In genomic region chr15:80014031-80014320, GRCm38 (mm10) we compare ENCODE assay signal across 9 mouse cellular contexts. TPM values are rescaled to one million over a fixed set of nuclear protein-coding genes. Genes with fewer than 3 reads are reported as not detected.
A peak's percentile ranks its signal among the peaks of the same experiment; 100 is the strongest.
DNase-seq lines count a peak whose midpoint lies in the region; ATAC-seq and TF ChIP-seq lines count a peak whose summit lies in the region.
"Had no signal": no experiment of that assay in that cellular context is flagged by ENCODE, and none has a peak within 500 bp of the region (broad histone marks: within the 10 kb centered on the region; RNA-seq: fewer than 3 reads in every experiment).

No protein-coding gene starts in this region.

- peak overlapping the region; percentile 85 for H3K9ac ChIP-seq in heart, embryonic 13.5 days
- peak overlapping the region; percentile 71 for H3K9ac ChIP-seq in forebrain, embryonic 14.5 days (ENCODE audit: low read length)
- H3K9ac ChIP-seq in liver, embryonic 14.5 days (replicated peaks): no peak overlapping the region

- no peaks in the 10 kb centered on the region for H3K9me3 ChIP-seq in heart, embryonic 13.5 days
- no peaks in the 10 kb centered on the region for H3K9me3 ChIP-seq in E14TG2a.4 (ENCODE audit: low read length)
- H3K9me3 ChIP-seq in forebrain, embryonic 14.5 days (replicated peaks; ENCODE audit: control insufficient read depth, low read length): no peaks in the 10 kb centered on the region
- H3K9me3 ChIP-seq in liver, embryonic 14.5 days (ENCODE audit: control insufficient read depth, low read length): no peaks in the 10 kb centered on the region

- no peak for TF ChIP-seq CTCF in E14TG2a.4 (conservative IDR thresholded peaks at IDR 0.05; ENCODE audit: low read length)
- TF ChIP-seq CTCF in liver, embryonic 14.5 days (IDR thresholded peaks at IDR 0.05; ENCODE audit: low read depth): no peak

- peaks cover 80% of the 10 kb centered on the region for H3K27me3 ChIP-seq in heart, embryonic 13.5 days (replicated peaks)
- H3K27me3 ChIP-seq in E14TG2a.4 (ENCODE audit: insufficient read depth, low read length): peaks cover 33% of the 10 kb centered on the region
- peaks cover 48% of the 10 kb centered on the region for H3K27me3 ChIP-seq in forebrain, embryonic 14.5 days (replicated peaks; ENCODE audit: control insufficient read depth, insufficient read depth, low read length)
- H3K27me3 ChIP-seq in liver, embryonic 14.5 days (ENCODE audit: control insufficient read depth, insufficient read depth, low read length): peaks cover 54% of the 10 kb centered on the region

- no peak for ATAC-seq in heart, embryonic 13.5 days (ENCODE audit: extremely low read depth, insufficient number of reproducible peaks, low FRiP score, low TSS enrichment)
- no peak for ATAC-seq in forebrain, embryonic 14.5 days
- ATAC-seq in liver, embryonic 14.5 days (ENCODE audit: insufficient read depth): no peak
- ATAC-seq in inflammation-experienced regulatory T-cells, adult 6 months: no peak

- H3K27ac ChIP-seq in heart, embryonic 13.5 days (replicated peaks): peak overlapping the region; percentile 40; the same call in 1 of the 2 replicates
- no peak overlapping the region for H3K27ac ChIP-seq in forebrain, embryonic 14.5 days (ENCODE audit: low read depth, low read length)
- no peak overlapping the region for H3K27ac ChIP-seq in liver, embryonic 14.5 days

- peak overlapping the region; percentile 96 for H3K4me2 ChIP-seq in heart, embryonic 13.5 days
- peak overlapping the region; percentile 96 for H3K4me2 ChIP-seq in forebrain, embryonic 14.5 days (ENCODE audit: low read length)
- H3K4me2 ChIP-seq in liver, embryonic 14.5 days (ENCODE audit: low read depth): peak overlapping the region; percentile 60

- no peak for DNase-seq in heart, adult 8-10 months (ENCODE audit: low spot score)
- no peak for DNase-seq in forebrain, embryonic 14.5 days (ENCODE audit: low spot score)
- DNase-seq in liver, embryonic 14.5 days (ENCODE audit: low read depth in 3 of 3, low spot score in 3 of 3): no peak
- no peak for DNase-seq in adrenal gland, postnatal 25 days
- DNase-seq in cerebellum, adult 11 months: no peak

- under 1% methylated on average over 37 of the region's 37 CpGs for WGBS in heart, embryonic 13.5 days
- under 1% methylated on average over 32 of the region's 37 CpGs for WGBS in forebrain, embryonic 14.5 days
- WGBS in liver, embryonic 14.5 days (ENCODE audit: insufficient replicate concordance): 1% methylated on average over 37 of the region's 37 CpGs

- no peak for TF ChIP-seq EP300 in liver, embryonic 14.5 days (IDR thresholded peaks at IDR 0.05; ENCODE audit: low read depth)

- H3K4me1 ChIP-seq in heart, embryonic 13.5 days: peaks cover 43% of the 10 kb centered on the region
- peaks cover 58% of the 10 kb centered on the region for H3K4me1 ChIP-seq in E14TG2a.4 (replicated peaks; ENCODE audit: low read depth, low read length)
- peaks cover 14% of the 10 kb centered on the region; the same call in 1 of the 2 replicates for H3K4me1 ChIP-seq in forebrain, embryonic 14.5 days (ENCODE audit: control insufficient read depth, insufficient read depth, low read length)
- 0 out of 4 replicates have a peak, but pooled peaks cover 0 to 1% of the 10 kb centered on the region in 2 experiments for H3K4me1 ChIP-seq in liver, embryonic 14.5 days (replicated peaks; ENCODE audit: control insufficient read depth in 2 of 2, insufficient read depth in 2 of 2, low read length in 1 of 2)

- H3K36me3 ChIP-seq in heart, embryonic 13.5 days: no peaks in the 10 kb centered on the region
- H3K36me3 ChIP-seq in E14TG2a.4 (ENCODE audit: insufficient read depth, low read length): no peaks in the 10 kb centered on the region
- H3K36me3 ChIP-seq in forebrain, embryonic 14.5 days (ENCODE audit: control insufficient read depth, insufficient read depth, low read length): no peaks in the 10 kb centered on the region
- H3K36me3 ChIP-seq in liver, embryonic 14.5 days (replicated peaks; ENCODE audit: control insufficient read depth, insufficient read depth, low read depth): no peaks in the 10 kb centered on the region

- peak overlapping the region; percentile 67 for H3K4me3 ChIP-seq in heart, embryonic 13.5 days
- H3K4me3 ChIP-seq in E14TG2a.4 (replicated peaks; ENCODE audit: low read length): peak overlapping the region; percentile 84
- H3K4me3 ChIP-seq in forebrain, embryonic 14.5 days (ENCODE audit: low read depth, low read length): peak overlapping the region; percentile 51
- H3K4me3 ChIP-seq in liver, embryonic 14.5 days (ENCODE audit: insufficient read depth in 1 of 2, low read depth in 2 of 2, low read length in 2 of 2): peak overlapping the region; percentile 35 to 46

RNA-seq across cellular contexts. Expression of gene Pdgfb, which starts 0.8 kb away (rescaled TPM):
- polyA plus RNA-seq in heart, embryonic 13.5 days (2015; fragmentation: Nextera tagmentation; extraction: Ambion mirVana): 2.2 and 2.6 TPM in 2 replicates
- total RNA-seq in heart, adult 8-10 months (2022): 10 to 100 TPM; 20.2 to 34.2 (median 28.5) TPM
- polyA plus RNA-seq in forebrain, embryonic 14.5 days (2014; fragmentation: Nextera tagmentation; extraction: Ambion mirVana): 2.7 and 3.4 TPM in 2 replicates
- 1.5 and 1.7 TPM in 2 replicates for polyA plus RNA-seq in liver, embryonic 14.5 days (2012; rRNA removed)
- polyA plus RNA-seq in liver, embryonic 14.5 days (2014; fragmentation: Nextera tagmentation; extraction: Ambion mirVana): 0.71 and 0.92 TPM in 2 replicates
- 48.1 and 48.6 TPM in 2 replicates for total RNA-seq in adrenal gland, postnatal 25 days (2021)
- polyA plus RNA-seq in inflammation-experienced regulatory T-cells, adult 6 months (2017; shearing (Covaris generic)): 1 to 10 TPM; 1.4 to 2.1 (median 2.1) TPM
- total RNA-seq: CH12.LX had no signal

RNA-seq across cellular contexts. Expression of gene Cbx7, which starts 43.1 kb away (rescaled TPM):
- 1.5 TPM in 2 replicates for polyA plus RNA-seq in heart, embryonic 13.5 days (2015; fragmentation: Nextera tagmentation; extraction: Ambion mirVana)
- total RNA-seq in heart, adult 8-10 months (2022): 10 to 100 TPM; 18.7 to 28.2 (median 21.1) TPM
- polyA plus RNA-seq in forebrain, embryonic 14.5 days (2014; fragmentation: Nextera tagmentation; extraction: Ambion mirVana): 1.6 and 2.1 TPM in 2 replicates
- polyA plus RNA-seq in liver, embryonic 14.5 days (2012; rRNA removed): 2.5 and 2.6 TPM in 2 replicates
- 0.62 and 1.3 TPM in 2 replicates for polyA plus RNA-seq in liver, embryonic 14.5 days (2014; fragmentation: Nextera tagmentation; extraction: Ambion mirVana)
- total RNA-seq in adrenal gland, postnatal 25 days (2021): 15.7 and 22.4 TPM in 2 replicates
- 10 to 100 TPM; 13.3 to 48.6 (median 38.5) TPM for polyA plus RNA-seq in inflammation-experienced regulatory T-cells, adult 6 months (2017; shearing (Covaris generic))
